Mouse (Mus musculus): Measurements from ENCODE around the gene Gm11938. TPM values are rescaled to one million over a fixed set of nuclear protein-coding genes. Genes with fewer than 3 reads are reported as not detected.
"Not testable (repeated sequence)": the region's sequence is repeated elsewhere in the genome, so short reads cannot be mapped to it uniquely, and the experiment has no call there.

The Gm11938 gene
- not detected in 2 replicates for total RNA-seq (2017)

DNA sequence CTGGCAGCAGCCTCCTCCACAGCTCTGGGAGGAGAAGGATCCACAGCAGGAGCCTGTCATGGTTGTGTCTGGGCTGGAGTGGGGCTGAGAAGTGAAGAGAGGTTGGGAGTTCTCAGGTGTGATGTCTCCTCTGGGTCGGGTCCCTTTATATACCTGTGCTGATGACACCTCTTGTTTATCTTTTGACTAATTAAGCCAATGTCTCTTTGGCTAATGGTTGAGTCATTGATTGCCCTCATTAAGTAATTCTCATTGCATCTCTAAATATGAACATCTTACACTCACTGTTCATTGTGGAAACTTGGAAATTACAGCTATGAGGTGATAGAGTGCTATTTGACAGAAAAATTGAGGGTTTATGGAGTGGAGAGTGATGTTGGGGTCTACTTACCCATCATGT lies at the start of gene Gm11938:
TSS of gene Gm11938 (minus strand) at position 101 of the 400 bp plus-strand sequence.
- ATAC-seq (replicated peaks; ENCODE audit: low read depth, poor library complexity, severe bottlenecking): not testable (repeated sequence)

DNA sequence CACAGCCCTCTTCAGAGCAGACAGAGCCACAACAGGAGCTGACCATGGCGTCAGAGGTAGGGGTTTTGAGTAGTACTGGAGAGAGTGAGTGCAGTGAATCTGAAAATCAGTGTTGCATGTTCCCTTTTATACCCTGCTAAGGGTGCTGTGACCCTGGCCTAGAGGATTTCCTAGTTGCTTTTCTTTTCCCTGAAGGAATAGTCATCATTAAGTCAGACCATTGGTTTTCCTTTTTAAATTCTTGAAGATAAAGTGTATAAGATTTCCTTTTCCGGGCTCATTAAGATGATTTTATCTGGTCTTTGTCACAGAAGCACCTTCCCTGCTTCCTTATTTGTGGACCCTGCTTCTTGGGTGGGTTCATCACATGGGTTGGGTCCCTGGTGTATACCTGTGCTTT lies 47.0 kb upstream of the Gm11938 start, which contains the start of gene Gm11555:
TSS of gene Gm11555 (minus strand) at position 101 of the 400 bp plus-strand sequence.
- ATAC-seq (replicated peaks; ENCODE audit: low read depth, poor library complexity, severe bottlenecking): no peak

DNA sequence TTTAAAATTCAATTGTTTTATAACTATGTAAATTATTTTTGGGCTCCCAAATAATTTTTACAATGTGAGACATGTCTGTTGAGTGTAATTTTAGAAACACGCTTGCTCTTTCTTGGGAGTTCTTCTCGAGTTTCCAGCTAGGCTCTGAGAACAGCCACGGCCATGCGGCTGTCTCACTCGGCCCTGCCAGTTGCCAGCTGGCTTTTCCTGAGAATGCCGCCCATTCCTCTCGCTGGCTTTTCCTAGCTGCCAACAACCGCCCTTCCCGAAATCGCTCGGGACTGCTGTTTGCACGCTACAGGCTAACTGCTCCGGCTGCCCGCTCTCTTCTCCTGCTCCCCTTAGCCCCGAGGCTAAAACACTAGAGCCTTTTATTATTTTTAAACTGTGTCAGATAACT lies 43.3 kb upstream of the Gm11938 start:
- ATAC-seq (replicated peaks; ENCODE audit: low read depth, poor library complexity, severe bottlenecking): no peak

DNA sequence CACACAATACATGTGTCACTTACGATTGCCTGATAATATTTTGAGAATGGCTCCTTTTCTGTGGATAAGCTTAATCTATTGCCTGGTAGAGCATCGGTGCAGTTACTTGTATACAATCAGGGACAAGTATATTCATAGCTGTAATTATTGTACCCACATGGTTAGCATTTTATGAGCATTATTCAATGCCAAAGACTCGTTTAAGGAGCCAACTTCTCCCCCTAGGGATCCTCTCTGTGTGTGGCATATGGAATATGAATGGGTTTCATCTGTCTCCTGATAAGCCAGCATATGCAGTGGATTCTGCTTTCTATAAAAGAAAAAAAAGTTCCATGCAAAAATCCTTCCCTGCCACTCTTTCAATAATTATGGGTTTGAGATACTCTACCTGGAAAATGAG lies 41.2 kb upstream of the Gm11938 start:
- no peak for ATAC-seq (replicated peaks; ENCODE audit: low read depth, poor library complexity, severe bottlenecking)

DNA sequence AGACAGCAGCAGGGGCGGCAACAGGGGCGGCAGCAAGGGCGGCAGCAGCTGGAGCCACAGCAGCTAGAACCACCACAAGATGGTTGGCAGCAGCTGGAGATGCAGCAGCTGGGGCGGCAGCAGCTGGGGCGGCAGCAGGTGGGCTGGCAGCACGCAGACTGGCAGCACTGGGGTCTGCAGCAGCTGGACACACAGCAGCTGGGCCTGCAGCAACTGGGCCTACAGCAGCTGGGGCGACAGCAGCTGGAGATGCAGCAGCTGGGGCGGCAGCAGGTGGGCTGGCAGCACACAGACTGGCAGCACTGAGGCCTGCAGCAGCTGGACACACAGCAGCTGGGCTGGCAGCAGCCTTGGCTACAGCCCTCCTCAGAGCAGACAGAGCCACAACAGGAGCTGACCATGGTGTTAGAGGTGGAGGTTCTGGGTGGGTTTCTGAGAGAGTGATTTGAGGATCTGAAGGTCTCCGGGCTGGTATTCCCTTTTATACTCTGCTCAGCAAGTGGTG lies 40.6 kb upstream of the Gm11938 start, which contains the start of gene Krtap4-7:
TSS of gene Krtap4-7 (minus strand) at position 455 of the 505 bp plus-strand sequence.
- not testable (repeated sequence) for ATAC-seq (replicated peaks; ENCODE audit: low read depth, poor library complexity, severe bottlenecking)

DNA sequence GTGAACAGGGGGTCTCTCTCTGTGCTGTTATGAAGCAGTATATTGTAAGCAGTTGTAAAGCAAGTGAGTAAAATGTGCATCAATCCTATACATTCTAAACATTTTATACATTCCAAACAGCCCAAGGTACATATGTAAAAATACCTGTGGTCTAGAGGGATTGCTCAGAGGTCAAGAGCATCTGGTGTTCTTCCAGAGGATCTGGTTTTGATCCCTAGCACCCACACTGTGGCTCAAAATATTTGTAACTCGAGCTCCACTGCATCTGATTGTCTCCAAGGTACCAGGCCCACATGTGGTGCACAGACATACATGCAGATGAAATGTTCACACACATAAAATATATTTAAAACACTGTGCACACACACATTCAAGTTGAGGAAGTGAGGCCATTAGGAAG lies 37.8 kb upstream of the Gm11938 start:
- no peak for ATAC-seq (replicated peaks; ENCODE audit: low read depth, poor library complexity, severe bottlenecking)

DNA sequence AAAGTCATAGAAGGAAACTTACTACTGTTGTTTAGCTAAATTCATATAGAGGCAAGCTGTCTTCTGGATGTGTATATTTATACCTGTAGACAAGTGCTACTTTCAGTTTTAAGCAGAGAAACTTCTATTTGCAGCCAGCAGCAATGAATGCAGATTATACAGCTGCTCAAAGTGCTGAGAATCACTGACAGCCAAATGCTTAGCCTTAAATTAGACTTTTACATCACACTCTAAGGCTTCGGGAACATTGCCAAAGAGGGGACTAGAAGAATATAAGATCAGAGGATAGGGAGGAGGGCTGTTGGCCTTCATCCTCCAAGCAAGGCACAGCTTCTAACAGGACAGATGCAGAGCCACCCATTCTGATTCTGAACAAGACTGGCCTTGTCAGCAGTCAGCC lies 34.0 kb upstream of the Gm11938 start:
- ATAC-seq (replicated peaks; ENCODE audit: low read depth, poor library complexity, severe bottlenecking): no peak

DNA sequence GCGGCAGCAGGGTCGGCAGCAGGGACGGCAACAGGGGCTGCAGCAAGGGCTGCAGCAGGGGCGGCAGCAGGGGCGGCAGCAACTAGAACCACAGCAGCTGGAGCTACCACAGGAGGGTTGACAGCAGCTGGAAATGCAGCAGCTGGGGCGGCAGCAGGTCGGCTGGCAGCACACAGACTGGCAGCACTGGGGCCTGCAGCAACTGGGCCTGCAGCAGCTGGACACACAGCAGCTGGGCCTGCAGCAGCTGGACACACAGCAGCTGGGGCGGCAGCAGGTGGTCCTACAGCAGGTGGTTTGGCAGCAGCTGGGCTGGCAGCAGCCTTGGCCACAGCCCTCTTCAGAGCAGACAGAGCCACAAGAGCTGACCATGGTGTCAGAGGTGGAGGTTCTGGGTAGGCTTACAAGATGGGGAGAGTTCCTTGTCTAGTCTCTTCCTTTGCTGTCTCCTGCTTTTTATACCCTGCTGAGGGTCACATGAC lies 31.6 kb upstream of the Gm11938 start, which contains the start of gene Krtap4-2:
TSS of gene Krtap4-2 (minus strand) at position 432 of the 482 bp plus-strand sequence.
- ATAC-seq (replicated peaks; ENCODE audit: low read depth, poor library complexity, severe bottlenecking): no peak

DNA sequence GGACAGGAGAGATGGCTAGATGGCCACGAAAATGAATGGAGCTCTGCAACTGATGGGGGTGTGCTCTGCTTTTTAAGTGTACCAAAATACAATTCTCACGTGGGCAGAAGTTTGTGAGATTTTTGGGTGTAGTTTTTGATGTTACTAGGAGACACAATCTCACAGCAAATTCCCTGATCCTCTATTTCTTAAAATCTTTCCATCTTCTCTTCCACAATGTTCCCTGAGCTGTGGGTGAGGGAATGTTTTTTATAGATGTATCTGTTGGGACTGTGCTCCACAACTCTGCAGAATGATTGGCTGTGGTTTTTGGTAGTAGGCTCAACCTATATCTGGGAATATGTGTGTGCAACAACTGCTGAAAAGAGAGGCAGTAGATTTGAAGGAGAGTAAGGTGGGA lies 30.2 kb upstream of the Gm11938 start:
- no peak for ATAC-seq (replicated peaks; ENCODE audit: low read depth, poor library complexity, severe bottlenecking)

DNA sequence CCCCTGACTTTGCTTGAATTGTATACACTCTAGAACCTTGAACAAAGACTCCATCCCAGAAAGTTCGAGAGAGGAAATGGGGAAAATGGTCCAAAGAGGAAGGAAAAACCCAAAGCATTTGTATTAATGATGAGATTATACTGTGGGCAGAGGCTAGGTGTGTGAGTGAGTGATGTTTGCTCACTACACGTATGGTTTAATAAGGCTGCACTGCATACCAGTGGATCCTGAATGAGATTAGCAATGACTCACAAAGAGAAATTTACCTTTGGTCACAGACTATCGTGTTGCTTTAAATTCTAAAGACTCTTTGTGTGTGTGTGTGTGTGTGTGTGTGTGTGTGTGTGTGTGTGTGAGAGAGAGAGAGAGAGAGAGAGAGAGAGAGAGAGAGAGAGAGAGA lies 27.8 kb upstream of the Gm11938 start:
- ATAC-seq (replicated peaks; ENCODE audit: low read depth, poor library complexity, severe bottlenecking): no peak

DNA sequence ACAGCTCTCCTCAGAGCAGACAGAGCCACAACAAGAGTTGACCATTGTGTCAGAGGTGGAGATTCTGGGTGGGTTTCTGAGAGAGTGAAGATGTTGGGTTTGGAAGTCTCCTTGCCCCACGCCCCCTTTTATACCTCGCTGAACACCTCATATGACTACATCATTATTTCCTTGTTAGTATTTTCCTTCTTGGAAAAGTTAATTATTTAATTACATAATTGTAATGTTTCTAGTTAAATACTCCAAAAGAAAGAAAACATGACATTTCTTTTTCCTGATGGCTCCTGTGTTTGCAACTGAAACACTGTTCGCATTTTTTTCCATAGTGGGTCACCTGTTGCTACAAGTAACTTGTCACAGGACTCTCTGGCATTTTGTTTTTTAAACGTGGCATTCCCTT lies 25.0 kb upstream of the Gm11938 start, which contains the start of gene Krtap4-1:
TSS of gene Krtap4-1 (minus strand) at position 101 of the 400 bp plus-strand sequence.
- no peak for ATAC-seq (replicated peaks; ENCODE audit: low read depth, poor library complexity, severe bottlenecking)

DNA sequence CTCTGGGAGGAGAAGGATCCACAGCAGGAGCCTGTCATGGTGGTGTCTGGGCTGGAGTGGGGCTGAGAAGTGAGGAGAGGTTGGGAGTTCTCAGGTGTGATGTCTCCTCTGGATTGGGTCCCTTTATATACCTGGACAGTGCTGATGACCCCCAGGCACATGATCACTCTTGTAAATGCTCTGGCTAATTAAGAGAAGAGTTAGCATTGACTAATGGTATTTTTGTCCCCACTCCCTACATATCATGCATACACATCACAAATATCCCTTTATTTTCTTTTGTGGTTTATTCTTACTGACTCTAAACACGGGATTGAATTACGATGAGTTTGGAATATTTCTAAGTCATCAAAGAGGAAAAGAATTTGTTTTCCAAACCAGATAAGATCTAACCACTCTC lies 17.2 kb upstream of the Gm11938 start, which contains the start of gene Gm11562:
TSS of gene Gm11562 (minus strand) at position 101 of the 400 bp plus-strand sequence.
- ATAC-seq (replicated peaks; ENCODE audit: low read depth, poor library complexity, severe bottlenecking): no peak

DNA sequence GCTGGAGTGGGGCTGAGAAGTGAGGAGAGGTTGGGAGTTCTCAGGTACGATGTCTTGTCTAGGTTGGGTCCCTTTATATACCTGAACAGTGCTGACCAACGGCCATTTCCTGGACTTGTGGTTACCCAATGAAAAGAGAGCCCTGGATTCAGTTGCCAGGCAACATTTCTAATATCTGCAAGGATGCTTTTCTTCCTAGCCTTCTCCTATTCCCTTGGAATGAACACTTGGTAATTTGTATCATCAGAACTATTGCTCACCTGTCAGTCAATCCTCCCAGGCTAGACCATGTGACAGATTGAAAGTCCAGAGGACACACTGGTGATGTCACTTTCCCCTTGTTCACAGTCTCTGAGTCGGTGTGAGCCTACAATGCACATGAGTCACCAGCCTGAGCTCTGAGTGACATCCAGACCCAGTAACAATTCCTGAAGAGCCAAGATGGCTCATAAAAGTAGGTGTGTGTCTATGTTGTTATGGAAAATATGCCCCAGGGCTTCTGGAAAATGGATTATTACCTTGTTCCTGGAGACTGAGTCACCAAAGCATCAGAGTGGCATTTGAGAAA lies 11.8 kb upstream of the Gm11938 start, which contains the start of gene Krtap2-4:
TSS of gene Krtap2-4 (minus strand) at position 51 of the 568 bp plus-strand sequence.
- no peak for ATAC-seq (replicated peaks; ENCODE audit: low read depth, poor library complexity, severe bottlenecking)

DNA sequence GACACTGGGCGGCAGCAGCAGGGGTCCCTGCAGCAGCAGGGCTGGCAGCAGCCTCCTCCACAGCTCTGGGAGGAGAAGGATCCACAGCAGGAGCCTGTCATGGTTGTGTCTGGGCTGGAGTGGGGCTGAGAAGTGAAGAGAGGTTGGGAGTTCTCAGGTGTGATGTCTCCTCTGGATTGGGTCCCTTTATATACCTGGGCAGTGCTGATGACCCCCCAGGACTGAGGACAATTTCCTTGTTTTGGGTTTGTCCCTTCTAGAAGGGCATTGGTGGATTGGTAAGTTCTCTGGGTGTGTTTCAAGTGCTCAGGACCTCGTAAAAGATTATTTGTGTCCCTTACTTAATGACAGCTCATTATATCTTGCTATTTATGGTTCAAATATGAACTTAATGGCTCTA lies 7.0 kb upstream of the Gm11938 start, which contains the start of gene Gm11937:
TSS of gene Gm11937 (minus strand) at position 101 of the 400 bp plus-strand sequence.
- ATAC-seq (replicated peaks; ENCODE audit: low read depth, poor library complexity, severe bottlenecking): not testable (repeated sequence)

DNA sequence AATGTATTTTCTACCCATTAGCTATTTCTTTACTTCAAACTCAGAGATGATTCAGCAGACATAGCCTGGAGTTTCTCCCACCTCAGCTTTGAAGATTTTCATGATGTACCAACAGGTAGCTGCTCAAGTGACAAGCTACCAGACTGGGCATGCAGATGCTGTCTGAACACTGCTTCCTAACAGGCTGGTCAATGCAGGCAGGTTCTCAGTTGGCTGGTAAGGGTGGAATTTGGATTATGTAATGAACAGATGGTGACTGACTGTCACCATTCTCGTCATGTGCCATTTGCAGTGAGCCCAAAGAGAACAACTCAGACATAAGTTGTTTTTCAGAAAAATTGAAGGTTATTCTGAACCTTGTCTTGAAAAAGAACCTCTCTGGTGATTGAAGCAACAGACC lies 6.0 kb upstream of the Gm11938 start:
- no peak for ATAC-seq (replicated peaks; ENCODE audit: low read depth, poor library complexity, severe bottlenecking)

DNA sequence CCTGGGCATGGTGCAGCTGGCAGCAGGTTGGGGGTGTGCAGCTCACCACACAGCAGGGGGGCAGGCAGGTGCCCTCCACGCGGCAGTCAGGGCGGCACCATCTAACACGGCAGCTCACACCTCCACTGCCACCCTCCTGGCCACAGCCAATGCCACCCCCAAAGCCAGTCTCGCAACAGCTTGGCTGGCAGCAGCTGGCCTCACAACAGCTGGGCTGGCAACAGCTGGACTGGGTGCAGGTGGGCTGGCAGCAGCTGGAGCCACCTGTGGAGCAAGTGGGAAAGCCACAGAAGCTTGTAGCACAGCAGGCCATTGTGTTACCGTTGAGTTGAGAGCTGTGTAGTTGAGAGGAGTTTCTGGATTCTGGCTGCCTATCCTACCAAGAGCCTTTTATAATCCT lies 5.4 kb downstream of the Gm11938 start, which contains the start of gene Krtap9-3:
TSS of gene Krtap9-3 (minus strand) at position 364 of the 400 bp plus-strand sequence.
- not testable (repeated sequence) for ATAC-seq (replicated peaks; ENCODE audit: low read depth, poor library complexity, severe bottlenecking)

DNA sequence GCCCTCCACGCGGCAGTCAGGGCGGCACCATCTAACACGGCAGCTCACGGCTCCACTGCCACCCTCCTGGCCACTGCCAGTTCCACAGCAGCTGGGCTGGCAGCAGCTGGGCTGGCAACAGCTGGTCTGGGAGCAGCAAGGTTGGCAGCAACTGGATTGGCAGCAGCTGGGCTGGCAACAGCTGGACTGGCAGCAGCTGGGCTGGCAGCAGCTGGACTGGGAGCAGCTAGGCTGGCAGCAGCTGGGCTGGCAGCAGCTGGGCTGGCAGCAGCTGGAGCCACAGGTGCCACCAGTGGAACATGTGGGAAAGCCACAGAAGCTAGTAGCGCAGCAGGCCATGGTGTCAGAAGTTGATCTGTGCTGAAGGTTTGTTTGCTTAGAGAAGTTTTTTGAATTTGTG lies 12.1 kb downstream of the Gm11938 start, which contains the start of gene Krtap1-3:
TSS of gene Krtap1-3 (minus strand) at position 359 of the 400 bp plus-strand sequence.
- ATAC-seq (replicated peaks; ENCODE audit: low read depth, poor library complexity, severe bottlenecking): no peak

DNA sequence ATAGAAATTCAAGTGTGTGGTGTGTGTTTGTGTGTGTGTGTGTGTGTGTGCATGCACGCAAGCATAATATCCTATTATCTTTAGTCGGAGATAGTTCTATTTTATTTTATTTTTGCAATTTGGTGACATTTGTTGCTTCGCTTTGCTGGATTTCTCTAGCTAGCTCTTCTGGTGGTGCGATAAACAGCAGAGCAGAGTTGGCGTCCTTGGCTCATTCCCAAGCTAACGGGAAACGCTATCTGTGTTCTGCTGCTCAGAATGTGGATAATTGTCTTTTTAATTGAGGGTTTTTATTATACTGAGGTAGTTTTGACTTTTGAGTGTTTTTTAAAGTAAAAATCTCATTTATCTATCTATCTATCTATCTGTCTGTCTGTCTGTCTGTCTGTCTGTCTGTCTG lies 18.0 kb downstream of the Gm11938 start:
- no peak for ATAC-seq (replicated peaks; ENCODE audit: low read depth, poor library complexity, severe bottlenecking)

DNA sequence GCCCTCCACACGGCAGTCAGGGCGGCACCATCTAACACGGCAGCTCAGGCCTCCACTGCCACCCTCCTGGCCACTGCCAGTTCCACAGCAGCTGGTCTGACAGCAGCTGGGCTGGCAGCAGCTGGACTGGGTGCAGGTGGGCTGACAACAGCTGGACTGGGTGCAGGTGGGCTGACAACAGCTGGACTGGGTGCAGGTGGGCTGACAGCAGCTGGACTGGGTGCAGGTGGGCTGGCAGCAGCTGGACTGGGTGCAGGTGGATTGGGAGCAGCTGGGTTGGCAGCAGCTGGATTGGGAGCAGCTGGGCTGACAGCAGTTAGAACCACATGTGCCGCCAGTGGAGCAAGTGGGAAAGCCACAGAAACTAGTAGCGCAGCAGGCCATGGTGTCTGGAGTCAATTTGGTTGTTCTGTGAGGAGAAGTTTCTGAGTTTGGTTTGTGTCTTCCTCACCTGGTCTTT lies 19.8 kb downstream of the Gm11938 start, which contains the start of gene Krtap1-4:
TSS of gene Krtap1-4 (minus strand) at position 410 of the 460 bp plus-strand sequence.
- ATAC-seq (replicated peaks; ENCODE audit: low read depth, poor library complexity, severe bottlenecking): no peak

DNA sequence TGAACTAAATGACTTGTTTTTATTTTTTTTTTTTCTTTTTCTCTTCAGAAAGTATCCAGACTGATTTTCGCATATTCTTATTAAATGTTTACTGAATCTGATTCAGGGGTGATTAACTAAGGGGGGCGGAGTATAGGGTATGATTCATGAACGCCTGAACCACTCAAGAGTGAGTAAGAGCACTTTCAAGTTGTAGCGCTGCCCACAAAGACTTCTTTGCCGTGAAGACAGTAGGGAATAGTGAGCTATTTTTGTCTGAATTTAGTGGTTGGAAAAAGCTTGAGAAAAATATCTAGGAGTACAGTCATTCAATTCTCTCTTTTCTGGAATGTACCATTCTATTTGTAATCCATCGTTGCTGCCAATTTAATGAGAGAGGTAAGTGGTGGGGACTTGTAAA lies 21.5 kb downstream of the Gm11938 start:
- ATAC-seq (replicated peaks; ENCODE audit: low read depth, poor library complexity, severe bottlenecking): no peak

DNA sequence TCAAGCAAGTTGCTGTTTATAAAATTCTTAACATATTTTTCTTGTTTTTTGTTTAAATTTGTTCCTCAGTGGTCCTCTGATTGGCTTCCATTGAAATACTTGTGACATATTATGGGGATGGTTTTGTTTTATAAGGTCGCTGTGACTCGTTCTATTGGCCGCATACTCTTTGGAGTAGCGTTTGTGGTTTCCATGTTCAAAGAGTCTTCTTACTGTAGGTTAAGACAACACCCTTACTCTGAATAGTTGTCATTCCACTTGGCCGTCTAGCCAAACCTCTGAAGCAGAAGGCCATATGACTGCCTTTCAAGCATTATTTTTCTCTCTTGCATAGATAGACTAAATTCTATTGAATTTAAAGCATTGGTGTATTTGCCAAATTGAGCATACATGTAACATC lies 22.1 kb downstream of the Gm11938 start:
- no peak for ATAC-seq (replicated peaks; ENCODE audit: low read depth, poor library complexity, severe bottlenecking)

Measured in common myeloid progenitor, adult 5-6 weeks (primary cell).